Mouse (Mus musculus) hindbrain, postnatal 0 days (tissue): ENCODE results near the gene Ttc28. TPM values are rescaled to one million over a fixed set of nuclear protein-coding genes. Genes with fewer than 3 reads are reported as not detected.

Experiments
- ATAC-seq: fragments of 200-750 bp; cut with Nextera tagmentation; 2 replicates; pipeline ENCODE4 v1.8.0; 2017; ENCODE audit warnings: mild to moderate bottlenecking, moderate TSS enrichment, moderate library complexity
- DNase-seq: peaks from one replicate; pipeline ENCODE4 v3.0.0-alpha.2; 2015; ENCODE audit warnings: low spot score
- H3K27ac ChIP-seq: fragments of 300-500 bp; sonication (generic); 2 replicates; pipeline ENCODE4 v1.5.1; 2014; ENCODE audit warnings: mild to moderate bottlenecking
- H3K27me3 ChIP-seq: fragments of 300-500 bp; sonication (generic); 2 replicates; pipeline ENCODE4 v1.6.1; 2014; ENCODE audit warnings: low read length, mixed read lengths; ENCODE audit not compliant: insufficient read depth
- H3K36me3 ChIP-seq: fragments of 300-500 bp; sonication (generic); 2 replicates; pipeline ENCODE4 v1.6.1; 2014; ENCODE audit warnings: low read length, mixed read lengths; ENCODE audit not compliant: insufficient read depth
- H3K4me1 ChIP-seq: fragments of 300-500 bp; sonication (generic); 2 replicates; pipeline ENCODE4 v1.6.1; 2014; ENCODE audit warnings: antibody characterized with exemption, low read length, mixed read lengths; ENCODE audit not compliant: insufficient read depth
- H3K4me2 ChIP-seq: fragments of 300-500 bp; sonication (generic); 2 replicates; pipeline ENCODE4 v1.6.1; 2014; ENCODE audit warnings: low read depth, mild to moderate bottlenecking, low read length, moderate library complexity, mixed read lengths
- H3K4me3 ChIP-seq: fragments of 300-500 bp; sonication (generic); 2 replicates; pipeline ENCODE4 v1.5.1; 2014; ENCODE audit warnings: low read length
- H3K9ac ChIP-seq: fragments of 300-500 bp; sonication (generic); replicated peaks from 2 replicates; pipeline ENCODE4 v1.6.1; 2014; ENCODE audit warnings: mild to moderate bottlenecking, low read length, moderate library complexity, mixed read lengths
- H3K9me3 ChIP-seq: fragments of 300-500 bp; sonication (generic); 2 replicates; pipeline ENCODE4 v1.6.1; 2016; ENCODE audit warnings: low read length, mixed read lengths
- CTCF ChIP-seq: IDR thresholded peaks from 2 replicates; pipeline ENCODE4 v1.5.1; 2016; ENCODE audit warnings: antibody characterized with exemption, control low read depth, low read depth
- WGBS: fragments of 180-500 bp; shearing (Covaris S2); extraction: QIAGEN DNeasy Blood & Tissue Kit; methylation state at CpG from one replicate; pipeline ENCODE4 v1.1.7; 2014; 5-methylcytosine and 5-hydroxymethylcytosine counted together
- polyA plus RNA-seq: library from polyadenylated mRNA; unstranded; fragments of >200 nt; fragmentation: Nextera tagmentation; extraction: Ambion mirVana; gene quantifications from 2 replicates; pipeline ENCODE4 v1.2.1, GENCODE M21; 2015
- total RNA-seq: library from RNA; depleted of rRNA; stranded (reverse); fragments of >200 nt; gene quantifications from 2 replicates; pipeline ENCODE4 v1.2.3, GENCODE M21; 2014

Gene Ttc28
- total and polyA plus RNA-seq, 2 experiments from 2014 or later: 11.1 to 49.8 TPM

DNA sequence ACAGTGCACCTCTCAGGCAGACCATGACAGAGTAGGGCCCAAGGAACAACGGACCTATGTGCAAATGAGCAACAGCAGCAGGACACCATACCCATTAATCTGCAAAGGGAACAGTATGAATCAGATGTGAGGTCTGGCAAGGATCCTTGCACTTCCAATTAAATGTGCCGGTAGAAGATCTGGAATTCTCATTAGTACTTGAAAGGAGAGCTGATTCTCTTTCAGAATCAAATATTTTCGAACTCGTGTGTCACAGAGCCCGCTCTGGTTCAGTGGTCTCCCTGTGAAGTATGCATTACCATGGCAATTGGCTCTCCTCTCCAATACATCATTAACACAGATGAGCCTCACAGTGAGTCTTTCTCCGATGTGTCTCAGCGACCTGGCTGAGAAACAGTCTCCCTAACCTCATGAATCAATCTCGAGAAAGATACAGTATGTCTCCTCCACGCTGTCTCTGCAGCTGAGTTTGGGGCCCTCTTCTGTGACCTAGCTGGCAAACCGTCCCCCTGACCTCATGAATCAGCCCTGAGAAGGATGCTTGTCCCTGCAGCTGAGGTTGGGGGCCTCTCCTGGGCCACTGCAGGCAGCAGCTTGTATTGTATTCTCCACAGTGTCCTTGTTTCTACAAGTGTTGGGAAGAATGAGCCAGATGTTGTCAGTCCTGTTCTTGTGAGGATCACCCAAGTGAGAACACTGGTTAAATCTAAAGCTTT lies 241.3 kb downstream of the Ttc28 start:
- WGBS: 21% methylated on average over 10 of the region's 10 CpGs
- Histone ChIP-seq H3K4me3 (no peak overlapping the region), H3K9me3 (no peaks in the 10 kb centered on the region), H3K4me2 (0 out of 2 replicates have a peak overlapping the region, but pooled peaks have one; percentile 10), H3K9ac (no peak overlapping the region), H3K36me3 (no peaks in the 10 kb centered on the region), H3K4me1 (peaks cover 29% of the 10 kb centered on the region), H3K27ac (peak overlapping the region; percentile 41; the same call in 1 of the 2 replicates), H3K27me3 (no peaks in the 10 kb centered on the region)
- peak; percentile 48 for ATAC-seq
- peak; percentile 52 for DNase-seq
- TF ChIP-seq CTCF: no peak

DNA sequence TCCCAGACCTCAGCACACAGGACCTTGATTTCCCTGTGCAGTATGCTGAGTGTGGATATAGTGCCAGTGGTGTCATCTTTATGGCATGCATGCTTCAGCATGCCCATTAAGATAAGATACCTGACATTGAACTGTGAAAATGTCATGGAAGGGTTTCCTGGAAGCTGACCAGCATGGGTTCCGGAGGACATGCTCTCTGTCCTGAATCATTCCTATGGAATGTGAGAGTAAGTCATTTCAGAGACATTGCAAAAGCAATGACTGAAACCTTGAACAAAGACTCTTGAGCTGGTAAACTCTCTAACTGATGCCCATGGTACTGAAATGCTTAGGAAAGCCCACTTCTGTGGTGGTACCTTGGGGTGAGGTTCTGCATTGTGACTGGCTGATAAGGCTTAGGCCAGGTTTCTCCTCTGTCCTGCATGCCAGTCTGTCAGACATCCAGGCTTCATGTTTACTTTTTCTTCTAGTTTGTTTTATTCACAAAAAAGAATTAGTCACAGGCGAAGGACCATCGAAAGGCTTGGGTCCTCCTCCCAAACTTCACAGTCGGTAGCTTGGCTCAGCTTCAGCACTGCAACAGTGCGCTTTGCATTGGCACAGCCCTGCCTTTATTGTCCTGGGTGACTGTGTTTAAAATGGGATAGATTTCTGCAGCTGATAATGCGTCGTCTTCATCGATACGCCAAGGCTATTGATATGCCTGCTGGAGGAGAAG lies 242.9 kb downstream of the Ttc28 start:
- ATAC-seq (no peak), DNase-seq (no peak)
- Histone ChIP-seq H3K4me2 (no peak overlapping the region), H3K27me3 (no peaks in the 10 kb centered on the region), H3K4me3 (no peak overlapping the region), H3K36me3 (no peaks in the 10 kb centered on the region), H3K4me1 (peaks cover 30% of the 10 kb centered on the region), H3K9me3 (no peaks in the 10 kb centered on the region), H3K27ac (no peak overlapping the region; the same call in 1 of the 2 replicates), H3K9ac (no peak overlapping the region)
- TF ChIP-seq CTCF: no peak
- WGBS: 23% methylated on average over 9 of the region's 9 CpGs

DNA sequence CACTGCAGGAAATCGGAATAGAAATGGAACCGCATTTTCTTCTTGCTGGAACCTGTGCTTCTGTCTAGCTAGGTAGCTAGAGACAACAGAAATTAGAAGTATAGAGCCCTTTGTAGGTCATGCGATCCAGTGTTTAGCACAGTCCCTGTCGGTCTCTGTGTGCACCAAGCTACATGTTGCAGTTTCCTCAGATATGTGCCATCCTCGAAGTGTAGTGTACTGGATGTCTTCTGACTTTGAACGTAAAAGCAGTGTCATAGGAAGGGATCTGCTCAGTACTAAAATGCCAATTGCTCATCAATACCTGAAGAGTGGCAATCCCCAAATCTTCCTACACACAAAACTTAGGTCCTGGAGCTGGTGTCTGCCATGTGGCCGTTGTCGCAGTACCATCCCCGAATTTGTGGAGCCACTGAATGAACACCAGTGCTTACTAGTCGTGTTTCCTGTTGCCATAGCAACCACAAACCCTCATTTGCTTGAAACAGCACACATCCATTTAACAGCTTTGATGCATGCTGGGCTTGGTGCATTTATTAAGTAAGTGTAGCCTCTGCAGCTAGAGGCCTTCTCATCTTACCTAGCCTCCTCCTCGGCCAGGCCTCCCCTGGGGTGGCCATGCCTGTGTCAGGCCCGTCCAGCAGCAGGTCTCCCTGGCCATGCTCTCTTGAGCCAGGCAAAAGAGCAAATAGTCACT lies 243.6 kb downstream of the Ttc28 start:
- ATAC-seq (peak; percentile 57), DNase-seq (peak; percentile 84)
- Histone ChIP-seq H3K9ac (no peak overlapping the region), H3K36me3 (no peaks in the 10 kb centered on the region), H3K9me3 (no peaks in the 10 kb centered on the region), H3K4me2 (no peak overlapping the region), H3K27ac (no peak overlapping the region; the same call in 1 of the 2 replicates), H3K4me1 (peaks cover 30% of the 10 kb centered on the region), H3K27me3 (no peaks in the 10 kb centered on the region), H3K4me3 (no peak overlapping the region)
- 30% methylated on average over 12 of the region's 12 CpGs for WGBS
- TF ChIP-seq CTCF: no peak

DNA sequence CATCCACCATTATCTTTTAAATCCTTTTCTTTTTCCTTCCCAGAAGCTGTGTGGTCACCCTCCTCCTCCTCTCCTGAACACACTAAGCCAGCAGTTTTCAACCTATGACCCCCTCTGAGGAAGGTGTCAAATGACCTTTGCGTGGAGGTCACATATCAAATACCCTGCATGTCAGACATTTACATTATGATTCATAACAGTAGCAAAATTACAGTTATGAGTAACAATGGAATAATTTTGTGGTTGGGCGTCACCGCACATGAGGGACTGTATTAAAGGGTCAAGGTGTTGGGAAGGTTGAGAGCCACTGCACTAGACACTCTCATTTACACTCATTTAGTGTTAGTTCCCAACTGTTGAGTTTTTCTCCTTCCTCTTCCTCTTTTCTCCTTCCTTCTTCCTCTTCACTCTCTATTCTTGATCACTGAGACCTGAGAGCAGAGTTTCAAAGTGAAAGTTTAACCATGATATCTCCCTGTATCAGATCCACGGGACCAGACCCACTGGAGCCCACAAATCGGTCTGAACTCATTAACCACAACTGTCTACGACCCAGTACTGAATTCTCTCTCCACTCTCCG lies 245.1 kb downstream of the Ttc28 start:
- Histone ChIP-seq H3K27me3 (no peaks in the 10 kb centered on the region), H3K4me3 (no peak overlapping the region), H3K4me1 (peaks cover 30% of the 10 kb centered on the region), H3K27ac (no peak overlapping the region), H3K4me2 (no peak overlapping the region), H3K9me3 (no peaks in the 10 kb centered on the region), H3K9ac (no peak overlapping the region), H3K36me3 (no peaks in the 10 kb centered on the region)
- TF ChIP-seq CTCF: no peak
- DNase-seq (no peak), ATAC-seq (no peak)
- 91% methylated on average over 7 of the region's 7 CpGs for WGBS

- Histone ChIP-seq H3K27me3 (no peaks in the 10 kb centered on the region), H3K4me1 (peaks cover 23% of the 10 kb centered on the region), H3K4me2 (no peak overlapping the region), H3K9me3 (no peaks in the 10 kb centered on the region), H3K9ac (no peak overlapping the region), H3K27ac (no peak overlapping the region), H3K36me3 (no peaks in the 10 kb centered on the region), H3K4me3 (no peak overlapping the region)
- no peak for TF ChIP-seq CTCF
- DNase-seq (no peak), ATAC-seq (no peak)
- 38% methylated on average over 12 of the region's 12 CpGs for WGBS
Observed at GRCm38 (mm10) chr5:111125746-111126145, 246.1 kb downstream of the Ttc28 start.

DNA sequence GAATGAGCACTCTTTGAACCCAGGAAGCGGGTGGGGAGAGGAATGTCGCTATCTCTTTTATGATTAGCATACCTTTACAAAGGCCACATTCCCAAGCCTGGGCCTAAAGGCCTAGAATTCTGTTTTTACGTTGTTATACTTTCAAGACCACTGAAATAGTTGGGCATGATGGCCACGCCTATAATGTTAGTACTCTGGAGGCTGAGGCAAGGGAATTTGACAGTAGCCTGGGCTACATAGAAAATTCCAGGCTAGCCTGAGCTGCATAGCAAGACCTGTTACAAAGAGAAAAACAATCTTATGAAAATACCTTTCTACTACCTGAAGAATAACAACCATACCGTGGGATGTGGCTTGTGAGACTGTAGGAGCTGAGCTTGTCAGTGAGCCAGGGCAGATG lies 248.2 kb downstream of the Ttc28 start:
- no peaks in the 10 kb centered on the region for H3K27me3 ChIP-seq
- H3K27ac ChIP-seq: no peak overlapping the region
- no peak for TF ChIP-seq CTCF
- WGBS: 80% methylated on average over 5 of the region's 5 CpGs
- H3K9me3 ChIP-seq: no peaks in the 10 kb centered on the region
- H3K4me2 ChIP-seq: no peak overlapping the region
- ATAC-seq (no peak), DNase-seq (no peak)
- H3K4me3 ChIP-seq: no peak overlapping the region
- H3K36me3 ChIP-seq: no peaks in the 10 kb centered on the region
- peaks cover 22% of the 10 kb centered on the region for H3K4me1 ChIP-seq
- no peak overlapping the region for H3K9ac ChIP-seq
